ENCODE assay signal across 11 mouse cellular contexts in the genomic region with DNA sequence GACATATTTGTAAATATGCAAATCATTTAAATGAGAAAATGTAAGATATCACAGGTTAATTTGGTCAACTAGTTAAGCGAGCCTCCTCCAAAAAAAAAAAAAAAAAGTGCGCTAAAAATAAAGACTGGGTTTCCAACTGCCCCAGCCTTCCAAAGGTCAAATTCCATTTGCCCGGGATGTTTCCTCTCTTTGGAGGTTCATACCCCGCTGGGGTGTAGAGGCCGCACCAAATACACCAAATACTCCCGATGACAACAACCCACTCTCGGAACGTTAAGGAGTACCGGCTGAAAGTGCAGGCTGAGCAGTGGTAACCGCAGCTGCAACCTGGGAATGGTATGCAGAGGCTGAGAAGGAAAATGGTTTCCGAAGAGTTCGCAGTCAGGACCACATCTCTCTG. TPM values are rescaled to one million over a fixed set of nuclear protein-coding genes. Genes with fewer than 3 reads are reported as not detected.
DNase-seq lines count a peak whose midpoint lies in the region; ATAC-seq and TF ChIP-seq lines count a peak whose summit lies in the region.
"Had no signal": no experiment of that assay in that cellular context is flagged by ENCODE, and none has a peak within 500 bp of the region (broad histone marks: within the 10 kb centered on the region; RNA-seq: fewer than 3 reads in every experiment).

No protein-coding gene starts in this region.

- no peaks in the 10 kb centered on the region for H3K9me3 ChIP-seq in heart, embryonic 10.5 days
- no peaks in the 10 kb centered on the region for H3K9me3 ChIP-seq in lung, embryonic 15.5 days
- no peaks in the 10 kb centered on the region for H3K9me3 ChIP-seq in intestine, postnatal 0 days (ENCODE audit: control insufficient read depth)
- H3K9me3 ChIP-seq: megakaryocyte, embryonic 14.5 days had no signal

- no peak for DNase-seq in heart, embryonic 10.5 days (ENCODE audit: low spot score)
- DNase-seq in heart, postnatal 4 days = no peak
- DNase-seq in lung, postnatal 14 days = no peak
- no peak for DNase-seq in adrenal gland, postnatal 4 days (ENCODE audit: low spot score in 2 of 2)
- DNase-seq in adrenal gland, postnatal 36 days = no peak
- DNase-seq: cerebellum, postnatal 25 days; gastrocnemius, postnatal 10 days had no signal

- peak overlapping the region; percentile 49 for H3K4me3 ChIP-seq in heart, embryonic 10.5 days
- H3K4me3 ChIP-seq in lung, embryonic 15.5 days = no peak overlapping the region
- no peak overlapping the region for H3K4me3 ChIP-seq in intestine, postnatal 0 days (ENCODE audit: low read depth, low read length)
- H3K4me3 ChIP-seq in small intestine, adult 2 months (ENCODE audit: low read depth, low read length) = peak overlapping the region; percentile 32
- H3K4me3 ChIP-seq: megakaryocyte, embryonic 14.5 days had no signal

- no peak overlapping the region for H3K9ac ChIP-seq in lung, embryonic 15.5 days
- H3K9ac ChIP-seq in intestine, postnatal 0 days (ENCODE audit: low read depth, low read length) = no peak overlapping the region

- H3K27me3 ChIP-seq in heart, embryonic 10.5 days (ENCODE audit: insufficient read depth, poor library complexity, severe bottlenecking) = no peaks in the 10 kb centered on the region
- no peaks in the 10 kb centered on the region; the same call in 1 of the 2 replicates for H3K27me3 ChIP-seq in lung, embryonic 15.5 days
- no peaks in the 10 kb centered on the region for H3K27me3 ChIP-seq in intestine, postnatal 0 days (replicated peaks; ENCODE audit: control insufficient read depth, insufficient read depth, low read length)
- no peaks in the 10 kb centered on the region for H3K27me3 ChIP-seq in small intestine, adult 2 months (ENCODE audit: control insufficient read depth, insufficient read depth, low read length)

- no peak for TF ChIP-seq CTCF in intestine, postnatal 0 days (IDR thresholded peaks at IDR 0.05; ENCODE audit: low read depth)
- no peak for TF ChIP-seq CTCF in small intestine, adult 2 months (IDR thresholded peaks at IDR 0.05; ENCODE audit: extremely low read depth, insufficient read length, insufficient replicate concordance, low read depth, low read length)

- no peaks in the 10 kb centered on the region for H3K36me3 ChIP-seq in heart, embryonic 10.5 days
- no peaks in the 10 kb centered on the region for H3K36me3 ChIP-seq in lung, embryonic 15.5 days
- H3K36me3 ChIP-seq in intestine, postnatal 0 days (ENCODE audit: control insufficient read depth, insufficient read depth) = no peaks in the 10 kb centered on the region
- H3K36me3 ChIP-seq in small intestine, adult 2 months (ENCODE audit: control insufficient read depth, insufficient read depth, low read length) = no peaks in the 10 kb centered on the region

- peaks cover 17% of the 10 kb centered on the region for H3K4me1 ChIP-seq in heart, embryonic 10.5 days
- H3K4me1 ChIP-seq in lung, embryonic 15.5 days = 0 out of 2 replicates have a peak, but pooled peaks cover 6% of the 10 kb centered on the region
- H3K4me1 ChIP-seq in intestine, postnatal 0 days (replicated peaks; ENCODE audit: control insufficient read depth, insufficient read depth, low read length) = peaks cover 16% of the 10 kb centered on the region
- peaks cover 21% of the 10 kb centered on the region; the same call in 1 of the 2 replicates for H3K4me1 ChIP-seq in small intestine, adult 2 months (ENCODE audit: control insufficient read depth, insufficient read depth, insufficient read length, low read length)

- WGBS in heart, embryonic 10.5 days = 19% methylated on average over 12 of the region's 12 CpGs
- WGBS in lung, embryonic 15.5 days = 20% methylated on average over 12 of the region's 12 CpGs
- 27% methylated on average over 12 of the region's 12 CpGs for WGBS in intestine, postnatal 0 days
- WGBS in small intestine, adult 2 months = 17% methylated on average over 12 of the region's 12 CpGs

- no peak for TF ChIP-seq POLR2A in small intestine, adult 2 months (IDR thresholded peaks at IDR 0.05; ENCODE audit: low read depth, low read length)

- no peak for ATAC-seq in lung, embryonic 15.5 days (ENCODE audit: borderline replicate concordance, extremely low read depth, low FRiP score, low TSS enrichment)
- no peak for ATAC-seq in intestine, postnatal 0 days

- peak overlapping the region; percentile 56; the same call in 1 of the 2 replicates for H3K27ac ChIP-seq in heart, embryonic 10.5 days
- no peak overlapping the region for H3K27ac ChIP-seq in lung, embryonic 15.5 days
- H3K27ac ChIP-seq in intestine, postnatal 0 days (ENCODE audit: low read depth, low read length) = no peak overlapping the region
- H3K27ac ChIP-seq in small intestine, adult 2 months (ENCODE audit: insufficient read depth, low read depth, low read length) = peak overlapping the region; percentile 82

- H3K4me2 ChIP-seq in lung, embryonic 15.5 days = peak overlapping the region; percentile 19
- peak overlapping the region; percentile 59 for H3K4me2 ChIP-seq in intestine, postnatal 0 days (replicated peaks; ENCODE audit: low read depth)

RNA-seq across cellular contexts. Expression of a gene that starts 19.4 kb away (rescaled TPM):
- 21.0 and 23.1 TPM in 2 replicates for polyA plus RNA-seq in heart, embryonic 10.5 days (2016; fragmentation: Nextera tagmentation; extraction: Ambion mirVana)
- total RNA-seq in heart, postnatal 4 days (2021) = 10 to 100 TPM in 1 of 2 experiments, 1 to 10 TPM in 1; 9.6 to 12.1 TPM
- polyA plus RNA-seq in lung, embryonic 15.5 days (2015; fragmentation: Nextera tagmentation; extraction: Ambion mirVana) = 41.1 and 42.4 TPM in 2 replicates
- 225 and 241 TPM in 2 replicates for polyA plus RNA-seq in intestine, postnatal 0 days (2015; fragmentation: Nextera tagmentation; extraction: Ambion mirVana)
- polyA plus RNA-seq in small intestine, adult 2 months (2012; rRNA removed) = 10.6 and 12.7 TPM in 2 replicates
- total RNA-seq in adrenal gland, postnatal 4 days (2021) = 10 to 100 TPM; 11.4 to 11.7 TPM
- 10 to 100 TPM; 17.6 to 19.9 TPM for total RNA-seq in adrenal gland, postnatal 36 days (2021)

RNA-seq across cellular contexts. Expression of a gene that starts 45.6 kb away (rescaled TPM):
- polyA plus RNA-seq in heart, embryonic 10.5 days (2016; fragmentation: Nextera tagmentation; extraction: Ambion mirVana) = 0.09 TPM in 1 of 2 replicates, not detected in the other
- total RNA-seq in heart, postnatal 4 days (2021) = not detected
- not detected in 2 replicates for polyA plus RNA-seq in lung, embryonic 15.5 days (2015; fragmentation: Nextera tagmentation; extraction: Ambion mirVana)
- 0.34 and 0.84 TPM in 2 replicates for polyA plus RNA-seq in intestine, postnatal 0 days (2015; fragmentation: Nextera tagmentation; extraction: Ambion mirVana)
- 0.32 and 6.7 TPM in 2 replicates for polyA plus RNA-seq in small intestine, adult 2 months (2012; rRNA removed)
- total RNA-seq in adrenal gland, postnatal 4 days (2021) = under 1 TPM; 0.23 to 0.25 TPM
- total RNA-seq in adrenal gland, postnatal 36 days (2021) = not detected
- total RNA-seq: gastrocnemius, postnatal 10 days had no signal

Comparison
In these comparisons a context has a peak if more than half of its experiments do, and no peak if none do; other contexts are left out.
1. H3K27ac ChIP-seq: peak in heart, embryonic 10.5 days (single experiment) and small intestine, adult 2 months (single experiment); none in lung, embryonic 15.5 days (single experiment) and intestine, postnatal 0 days (single experiment).
2. H3K4me3 ChIP-seq: peak in heart, embryonic 10.5 days (single experiment) and small intestine, adult 2 months (single experiment); none in lung, embryonic 15.5 days (single experiment) and intestine, postnatal 0 days (single experiment).